ENCODE assay signal across 8 mouse cellular contexts in the genomic region with DNA sequence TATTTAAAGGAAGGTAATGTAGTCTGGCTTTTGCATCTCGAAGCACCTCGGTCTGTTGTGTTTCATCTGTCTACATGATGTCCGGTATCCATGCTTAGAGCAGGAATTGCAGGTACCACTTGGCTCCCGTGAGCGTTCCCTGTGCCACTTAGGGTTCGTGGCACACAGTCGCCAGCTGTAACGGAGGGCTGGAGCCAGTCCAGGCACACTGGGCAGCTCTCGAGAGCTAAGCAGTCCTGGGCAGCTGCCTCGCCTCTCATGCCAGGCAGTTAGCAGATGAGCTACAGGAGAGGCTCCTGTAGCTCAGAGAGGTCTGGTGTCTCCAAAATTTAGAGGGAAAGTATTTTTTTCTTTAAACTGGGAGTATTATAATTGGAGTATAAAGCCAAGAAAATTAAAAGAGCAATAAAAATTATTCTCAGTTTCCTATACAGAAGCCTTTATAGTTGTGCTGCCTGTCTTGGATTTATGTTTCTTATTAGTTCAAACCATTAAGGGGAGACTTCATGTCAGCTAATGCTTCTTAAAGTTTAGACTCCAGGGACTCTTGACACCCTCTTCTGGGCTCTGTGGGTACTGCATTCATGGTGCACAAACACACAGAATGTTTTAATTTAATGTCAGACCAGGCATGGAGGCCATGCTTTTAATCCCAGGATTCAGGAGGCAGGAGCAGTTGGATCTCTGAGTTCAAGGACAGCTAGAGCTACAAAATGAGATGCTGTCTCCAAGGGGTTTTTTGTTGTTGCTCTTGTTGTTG. TPM values are rescaled to one million over a fixed set of nuclear protein-coding genes. Genes with fewer than 3 reads are reported as not detected.
DNase-seq lines count a peak whose midpoint lies in the region; TF ChIP-seq lines count a peak whose summit lies in the region.
"Had no signal": no experiment of that assay in that cellular context is flagged by ENCODE, and none has a peak within 500 bp of the region (broad histone marks: within the 10 kb centered on the region; RNA-seq: fewer than 3 reads in every experiment).

No protein-coding gene starts in this region.

- no peak overlapping the region for H3K27ac ChIP-seq in left cerebral cortex, adult 2 months
- H3K27ac ChIP-seq: limb, embryonic 15.5 days had no signal

- H3K36me3 ChIP-seq in splenic B cell, adult 2 months (ENCODE audit: control insufficient read depth, insufficient read depth, low read length, poor library complexity, severe bottlenecking): peaks cover 19% of the 10 kb centered on the region

- no peaks in the 10 kb centered on the region for H3K27me3 ChIP-seq in splenic B cell, adult 2 months (ENCODE audit: control insufficient read depth, insufficient read depth, low read length, poor library complexity, severe bottlenecking)
- H3K27me3 ChIP-seq: limb, embryonic 15.5 days had no signal

- no peak for DNase-seq in left cerebral cortex, adult 2 months (ENCODE audit: extremely low spot score in 1 of 2, low spot score in 2 of 2)
- no peak for DNase-seq in left cerebral cortex, postnatal 36 days (ENCODE audit: low spot score in 2 of 2)
- DNase-seq in ES-CJ7 (ENCODE audit: low read depth, low spot score): peak; percentile 84
- peak; percentile 50 for DNase-seq in adipocyte (ENCODE audit: low spot score)
- DNase-seq in kidney, postnatal 4 days: peak; percentile 68 to 74
- DNase-seq in splenic B cell, adult 2 months (ENCODE audit: low read depth, low spot score): peak; percentile 80
- DNase-seq in left cerebral cortex, adult 9 months (ENCODE audit: low spot score in 2 of 2): no peak

- peak; percentile 56 for TF ChIP-seq CTCF in left cerebral cortex, adult 2 months (IDR thresholded peaks at IDR 0.05)

- intact Hi-C loops in left cerebral cortex, adult 2 months (cut with DNase I): no loop called here
- intact Hi-C loops in left cerebral cortex, postnatal 36 days (cut with DNase I): no loop called here

- no peak overlapping the region for H3K4me3 ChIP-seq in left cerebral cortex, adult 2 months
- H3K4me3 ChIP-seq: limb, embryonic 15.5 days had no signal

RNA-seq across cellular contexts. Expression of a gene that starts 24.0 kb away (rescaled TPM):
- total RNA-seq in left cerebral cortex, adult 2 months (2021): 1 to 10 TPM; 2.1 to 2.7 TPM
- total RNA-seq in left cerebral cortex, postnatal 36 days (2021): 1 to 10 TPM; 3.6 to 4.7 TPM

RNA-seq across cellular contexts. Expression of a gene that starts 35.5 kb away (rescaled TPM):
- under 1 TPM; 0.29 to 0.47 TPM for total RNA-seq in left cerebral cortex, adult 2 months (2021)
- total RNA-seq in left cerebral cortex, postnatal 36 days (2021): 1 to 10 TPM in 1 of 2 experiments, under 1 TPM in 1; 0.22 to 1.1 TPM

RNA-seq across cellular contexts. Expression of a gene that starts 41.7 kb away (rescaled TPM):
- 100 to 1,000 TPM; 187 to 202 TPM for total RNA-seq in left cerebral cortex, adult 2 months (2021)
- total RNA-seq in left cerebral cortex, postnatal 36 days (2021): 100 to 1,000 TPM; 183 to 198 TPM

RNA-seq across cellular contexts. Expression of a gene that starts 55.9 kb away (rescaled TPM):
- 1 to 10 TPM; 3.1 to 4.8 TPM for total RNA-seq in left cerebral cortex, adult 2 months (2021)
- 1 to 10 TPM; 3.1 to 4.1 TPM for total RNA-seq in left cerebral cortex, postnatal 36 days (2021)

Comparison
In these comparisons a context has a peak if more than half of its experiments do, and no peak if none do; other contexts are left out.
1. DNase-seq: peak in ES-CJ7 (single experiment), adipocyte (single experiment), kidney, postnatal 4 days (2 of 2) and splenic B cell, adult 2 months (single experiment); none in left cerebral cortex, adult 2 months (0 of 2), left cerebral cortex, postnatal 36 days (0 of 2) and left cerebral cortex, adult 9 months (0 of 2).